Mouse (Mus musculus): ENCODE measurements around the gene Hnrnpu. TPM values are rescaled to one million over a fixed set of nuclear protein-coding genes. Genes with fewer than 3 reads are reported as not detected.

The Hnrnpu gene
- total and polyA plus RNA-seq, 2 experiments from 2014 or later: 161 to 177 TPM

DNA sequence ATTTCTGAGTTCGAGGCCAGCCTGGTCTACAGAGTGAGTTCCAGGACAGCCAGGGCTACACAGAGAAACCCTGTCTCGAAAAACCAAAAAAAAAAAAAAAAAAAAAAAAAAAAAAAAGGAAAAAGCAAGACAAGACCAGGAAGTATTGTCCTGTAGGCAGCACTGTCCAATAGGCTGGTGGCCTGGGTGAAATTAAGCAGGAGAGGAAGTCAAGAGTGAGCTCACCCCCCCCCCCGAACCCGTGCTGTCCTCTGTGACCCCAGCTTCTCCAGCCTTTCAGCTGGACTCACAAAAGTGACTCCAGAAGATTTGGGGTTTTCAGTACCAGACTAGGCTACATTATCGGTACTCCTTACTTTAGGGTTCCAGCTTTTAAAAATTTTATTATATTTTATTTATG lies 5.0 kb upstream of the Hnrnpu start:
- Histone ChIP-seq H3K36me3 (ENCODE audit: insufficient read depth, low read length) (no peaks in the 10 kb centered on the region), H3K4me3 (ENCODE audit: low read depth, low read length) (no peak overlapping the region), H3K9me3 (ENCODE audit: low read length) (no peaks in the 10 kb centered on the region), H3K27me3 (ENCODE audit: insufficient read depth, low read length) (no peaks in the 10 kb centered on the region), H3K27ac (ENCODE audit: low read depth, low read length) (no peak overlapping the region), H3K4me2 (ENCODE audit: low read depth, low read length, poor library complexity, severe bottlenecking) (no peak overlapping the region), H3K9ac (replicated peaks; ENCODE audit: low read length, poor library complexity, severe bottlenecking) (no peak overlapping the region), H3K4me1 (ENCODE audit: insufficient read depth, low read length) (no peaks in the 10 kb centered on the region)
- WGBS: 88% methylated on average over 4 of the region's 5 CpGs
- no peak for ATAC-seq (ENCODE audit: low FRiP score)
- DNase-seq (ENCODE audit: low spot score): no peak
- no peak for TF ChIP-seq CTCF (IDR thresholded peaks at IDR 0.05)

GRCm38 (mm10) chr1:178342063-178342462 lies 4.5 kb upstream of the Hnrnpu start:
- no peak overlapping the region for H3K27ac ChIP-seq (ENCODE audit: low read depth, low read length)
- no peak overlapping the region for H3K4me2 ChIP-seq (ENCODE audit: low read depth, low read length, poor library complexity, severe bottlenecking)
- H3K9me3 ChIP-seq (ENCODE audit: low read length): no peaks in the 10 kb centered on the region
- ATAC-seq (ENCODE audit: low FRiP score): no peak
- no peak for DNase-seq (ENCODE audit: low spot score)
- TF ChIP-seq CTCF (IDR thresholded peaks at IDR 0.05): no peak
- H3K4me1 ChIP-seq (ENCODE audit: insufficient read depth, low read length): no peaks in the 10 kb centered on the region
- no peaks in the 10 kb centered on the region for H3K36me3 ChIP-seq (ENCODE audit: insufficient read depth, low read length)
- H3K9ac ChIP-seq (replicated peaks; ENCODE audit: low read length, poor library complexity, severe bottlenecking): no peak overlapping the region
- no peak overlapping the region for H3K4me3 ChIP-seq (ENCODE audit: low read depth, low read length)
- 76% methylated on average over 1 of the region's 1 CpGs for WGBS
- H3K27me3 ChIP-seq (ENCODE audit: insufficient read depth, low read length): no peaks in the 10 kb centered on the region

- no peaks in the 10 kb centered on the region for H3K9me3 ChIP-seq (ENCODE audit: low read length)
- ATAC-seq (ENCODE audit: low FRiP score): no peak
- 93% methylated on average over 3 of the region's 3 CpGs for WGBS
- no peak overlapping the region for H3K4me3 ChIP-seq (ENCODE audit: low read depth, low read length)
- H3K4me1 ChIP-seq (ENCODE audit: insufficient read depth, low read length): no peaks in the 10 kb centered on the region
- no peak for DNase-seq (ENCODE audit: low spot score)
- no peaks in the 10 kb centered on the region for H3K36me3 ChIP-seq (ENCODE audit: insufficient read depth, low read length)
- H3K27ac ChIP-seq (ENCODE audit: low read depth, low read length): no peak overlapping the region
- TF ChIP-seq CTCF (IDR thresholded peaks at IDR 0.05): no peak
- H3K9ac ChIP-seq (replicated peaks; ENCODE audit: low read length, poor library complexity, severe bottlenecking): no peak overlapping the region
- no peaks in the 10 kb centered on the region for H3K27me3 ChIP-seq (ENCODE audit: insufficient read depth, low read length)
- no peak overlapping the region for H3K4me2 ChIP-seq (ENCODE audit: low read depth, low read length, poor library complexity, severe bottlenecking)
Measured at GRCm38 (mm10) chr1:178341435-178341834, 3.8 kb upstream of the Hnrnpu start.

DNA sequence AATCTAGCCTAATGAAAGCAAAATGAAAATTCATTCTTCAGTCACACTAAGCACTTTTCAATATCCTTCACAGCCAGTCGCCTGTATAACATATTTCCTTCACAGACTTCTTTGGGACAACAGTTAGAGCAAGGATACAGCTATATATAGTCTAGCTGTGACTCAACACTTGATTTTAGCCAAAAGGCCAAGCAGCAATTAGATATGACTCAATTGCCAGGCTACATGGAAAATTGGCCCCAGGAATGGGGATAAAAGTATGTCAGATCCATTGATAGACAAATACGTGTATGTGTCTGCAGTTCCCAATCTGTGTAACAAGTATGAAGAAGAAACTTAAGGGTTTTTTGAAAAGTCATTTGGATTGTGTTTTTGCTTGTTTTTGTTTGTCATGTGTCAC lies 2.6 kb upstream of the Hnrnpu start:
- H3K4me2 ChIP-seq (ENCODE audit: low read depth, low read length, poor library complexity, severe bottlenecking): no peak overlapping the region
- H3K9me3 ChIP-seq (ENCODE audit: low read length): no peaks in the 10 kb centered on the region
- TF ChIP-seq CTCF (IDR thresholded peaks at IDR 0.05): no peak
- no peak overlapping the region for H3K4me3 ChIP-seq (ENCODE audit: low read depth, low read length)
- H3K9ac ChIP-seq (replicated peaks; ENCODE audit: low read length, poor library complexity, severe bottlenecking): no peak overlapping the region
- no peaks in the 10 kb centered on the region for H3K27me3 ChIP-seq (ENCODE audit: insufficient read depth, low read length)
- no peak for DNase-seq (ENCODE audit: low spot score)
- no peak overlapping the region for H3K27ac ChIP-seq (ENCODE audit: low read depth, low read length)
- no peaks in the 10 kb centered on the region for H3K36me3 ChIP-seq (ENCODE audit: insufficient read depth, low read length)
- 94% methylated on average over 2 of the region's 2 CpGs for WGBS
- no peak for ATAC-seq (ENCODE audit: low FRiP score)
- peaks cover 1% of the 10 kb centered on the region; the same call in 1 of the 2 replicates for H3K4me1 ChIP-seq (ENCODE audit: insufficient read depth, low read length)

GRCm38 (mm10) chr1:178338318-178338641 lies 683 bp upstream of the Hnrnpu start:
- TF ChIP-seq CTCF (IDR thresholded peaks at IDR 0.05): no peak

DNA sequence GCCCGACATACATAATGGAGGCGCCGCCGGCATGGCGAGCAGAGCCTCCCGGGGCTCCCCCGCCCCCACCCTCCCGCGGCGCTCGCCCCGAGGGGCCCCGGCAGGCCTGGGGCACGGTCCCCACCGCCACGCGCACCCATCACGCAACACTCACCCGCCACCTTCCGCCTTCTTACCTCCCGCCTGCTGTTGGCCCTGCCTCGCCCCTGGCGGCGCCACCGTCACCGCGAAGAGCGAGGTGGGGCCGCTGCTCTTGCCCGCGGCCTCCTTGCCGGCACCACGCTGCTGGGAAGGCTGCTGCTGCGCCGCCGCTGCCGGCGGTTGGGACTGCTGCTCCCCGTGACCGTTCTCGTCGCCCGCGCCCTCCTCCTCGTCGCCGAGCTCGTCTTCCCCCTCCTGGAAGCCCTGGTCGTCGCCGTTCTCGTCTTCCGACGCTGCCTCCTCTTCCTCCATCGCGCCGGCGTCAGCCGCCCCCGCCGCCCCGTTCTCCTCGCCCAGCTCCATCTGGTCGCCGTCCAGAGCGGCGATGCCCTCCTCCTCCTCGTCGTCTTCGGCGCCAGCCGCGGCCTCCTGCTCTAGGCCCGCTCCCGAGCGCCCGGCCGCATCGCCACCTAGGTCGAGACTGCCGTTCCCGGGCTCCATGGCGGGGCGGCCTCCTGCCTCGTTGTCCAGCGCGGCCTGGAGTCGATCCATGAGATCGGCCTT lies 668 bp downstream of the Hnrnpu start:
- peak overlapping the region; percentile 38 for H3K4me2 ChIP-seq (ENCODE audit: low read depth, low read length, poor library complexity, severe bottlenecking)
- peak; percentile 37 for DNase-seq (ENCODE audit: low spot score)
- H3K27ac ChIP-seq (ENCODE audit: low read depth, low read length): peak overlapping the region; percentile 100
- H3K27me3 ChIP-seq (ENCODE audit: insufficient read depth, low read length): no peaks in the 10 kb centered on the region
- WGBS: under 1% methylated on average over 70 of the region's 89 CpGs
- ATAC-seq (ENCODE audit: low FRiP score): peak; percentile 62
- peak; percentile 15 for TF ChIP-seq CTCF (IDR thresholded peaks at IDR 0.05)
- peaks cover 12% of the 10 kb centered on the region for H3K36me3 ChIP-seq (ENCODE audit: insufficient read depth, low read length)
- H3K4me3 ChIP-seq (ENCODE audit: low read depth, low read length): peak overlapping the region; percentile 99
- peaks cover 2% of the 10 kb centered on the region; the same call in 1 of the 2 replicates for H3K4me1 ChIP-seq (ENCODE audit: insufficient read depth, low read length)
- H3K9ac ChIP-seq (replicated peaks; ENCODE audit: low read length, poor library complexity, severe bottlenecking): peak overlapping the region; percentile 100
- no peaks in the 10 kb centered on the region for H3K9me3 ChIP-seq (ENCODE audit: low read length)

More at GRCm38 (mm10) chr1:178338318-178338641, 683 bp upstream of the Hnrnpu start:
- Histone ChIP-seq H3K9ac (replicated peaks; ENCODE audit: low read length, poor library complexity, severe bottlenecking) (peak overlapping the region; percentile 55), H3K9me3 (ENCODE audit: low read length) (no peaks in the 10 kb centered on the region), H3K4me2 (ENCODE audit: low read depth, low read length, poor library complexity, severe bottlenecking) (peak overlapping the region; percentile 64), H3K4me3 (ENCODE audit: low read depth, low read length) (peak overlapping the region; percentile 99), H3K27me3 (ENCODE audit: insufficient read depth, low read length) (no peaks in the 10 kb centered on the region), H3K36me3 (ENCODE audit: insufficient read depth, low read length) (0 out of 2 replicates have a peak, but pooled peaks cover under 1% of the 10 kb centered on the region), H3K4me1 (ENCODE audit: insufficient read depth, low read length) (peaks cover 2% of the 10 kb centered on the region; the same call in 1 of the 2 replicates), H3K27ac (ENCODE audit: low read depth, low read length) (peak overlapping the region; percentile 100)
- 3% methylated on average over 6 of the region's 6 CpGs for WGBS
- no peak for ATAC-seq (ENCODE audit: low FRiP score)
- DNase-seq (ENCODE audit: low spot score): peak; percentile 14
